Mouse (Mus musculus) neural tube, embryonic 12.5 days (tissue): Measurements from ENCODE around the gene Gsc. TPM values are rescaled to one million over a fixed set of nuclear protein-coding genes. Genes with fewer than 3 reads are reported as not detected.

ENCODE experiments used
- ATAC-seq: fragments of 200-750 bp; cut with Nextera tagmentation; 2 replicates; pipeline ENCODE4 v1.8.0; 2017; ENCODE audit warnings: low read depth, mild to moderate bottlenecking, moderate TSS enrichment, moderate library complexity; ENCODE audit not compliant: low FRiP score
- H3K27ac ChIP-seq: fragments of 300-500 bp; sonication (generic); 2 replicates; pipeline ENCODE4 v1.5.1; 2016
- H3K27me3 ChIP-seq: fragments of 300-500 bp; sonication (generic); replicated peaks from 2 replicates; pipeline ENCODE4 v1.6.1; 2016; ENCODE audit warnings: mild to moderate bottlenecking
- H3K36me3 ChIP-seq: fragments of 300-500 bp; sonication (generic); 2 replicates; pipeline ENCODE4 v1.6.1; 2016; ENCODE audit warnings: mild to moderate bottlenecking
- H3K4me1 ChIP-seq: fragments of 300-500 bp; sonication (generic); 2 replicates; pipeline ENCODE4 v1.6.1; 2016
- H3K4me2 ChIP-seq: fragments of 300-500 bp; sonication (generic); replicated peaks from 2 replicates; pipeline ENCODE4 v1.6.1; 2016; ENCODE audit warnings: mild to moderate bottlenecking
- H3K4me3 ChIP-seq: fragments of 300-500 bp; sonication (generic); 2 replicates; pipeline ENCODE4 v1.5.1; 2016
- H3K9ac ChIP-seq: fragments of 300-500 bp; sonication (generic); 2 replicates; pipeline ENCODE4 v1.6.1; 2016; ENCODE audit warnings: mild to moderate bottlenecking
- H3K9me3 ChIP-seq: fragments of 300-500 bp; sonication (generic); 2 replicates; pipeline ENCODE4 v1.6.1; 2016; ENCODE audit warnings: mild to moderate bottlenecking
- WGBS: fragments of 180-500 bp; shearing (Covaris S2); methylation state at CpG from one replicate; pipeline ENCODE4 v1.1.7; 2016; 5-methylcytosine and 5-hydroxymethylcytosine counted together
- polyA plus RNA-seq: library from polyadenylated mRNA; unstranded; fragments of >200 nt; fragmentation: Nextera tagmentation; extraction: Ambion mirVana; gene quantifications from 2 replicates; pipeline ENCODE4 v1.2.1, GENCODE M21; 2016

The Gsc gene
- polyA plus RNA-seq, 1 experiment from 2014 or later = 0.20 TPM

- Histone ChIP-seq H3K9ac (no peak overlapping the region), H3K9me3 (no peaks in the 10 kb centered on the region), H3K4me2 (peak overlapping the region; percentile 42), H3K4me3 (no peak overlapping the region), H3K36me3 (no peaks in the 10 kb centered on the region), H3K4me1 (peaks cover 34% of the 10 kb centered on the region), H3K27me3 (peaks cover 83% of the 10 kb centered on the region), H3K27ac (no peak overlapping the region)
- WGBS = under 1% methylated on average over 42 of the region's 42 CpGs
- ATAC-seq = no peak
Measured at GRCm38 (mm10) chr12:104474191-104474871, 1.2 kb upstream of the Gsc start.

GRCm38 (mm10) chr12:104473492-104473891 is 362 bp upstream of the Gsc start:
- H3K9ac ChIP-seq = no peak overlapping the region
- no peak overlapping the region for H3K27ac ChIP-seq
- no peaks in the 10 kb centered on the region for H3K36me3 ChIP-seq
- peaks cover 34% of the 10 kb centered on the region for H3K4me1 ChIP-seq
- H3K4me2 ChIP-seq = peak overlapping the region; percentile 82
- H3K27me3 ChIP-seq = peaks cover 87% of the 10 kb centered on the region
- H3K4me3 ChIP-seq = peak overlapping the region; percentile 41; the same call in 1 of the 2 replicates
- ATAC-seq = no peak
- H3K9me3 ChIP-seq = no peaks in the 10 kb centered on the region
- WGBS = under 1% methylated on average over 16 of the region's 18 CpGs

- Histone ChIP-seq H3K4me3 (peak overlapping the region; percentile 41; the same call in 1 of the 2 replicates), H3K36me3 (no peaks in the 10 kb centered on the region), H3K4me2 (peak overlapping the region; percentile 82), H3K9ac (no peak overlapping the region), H3K9me3 (no peaks in the 10 kb centered on the region), H3K27me3 (peaks cover 87% of the 10 kb centered on the region), H3K4me1 (peaks cover 34% of the 10 kb centered on the region), H3K27ac (no peak overlapping the region)
- no peak for ATAC-seq
- WGBS = under 1% methylated on average over 25 of the region's 25 CpGs
Measured at GRCm38 (mm10) chr12:104472218-104472525, 958 bp downstream of the Gsc start.

GRCm38 (mm10) chr12:104471351-104472217 is 1.5 kb downstream of the Gsc start:
- H3K27ac ChIP-seq = no peak overlapping the region
- H3K36me3 ChIP-seq = no peaks in the 10 kb centered on the region
- peaks cover 87% of the 10 kb centered on the region for H3K27me3 ChIP-seq
- ATAC-seq = no peak
- peaks cover 34% of the 10 kb centered on the region for H3K4me1 ChIP-seq
- under 1% methylated on average over 56 of the region's 57 CpGs for WGBS
- no peak overlapping the region for H3K9ac ChIP-seq
- H3K4me3 ChIP-seq = 0 out of 2 replicates have a peak overlapping the region, but pooled peaks have one; percentile 41
- H3K9me3 ChIP-seq = no peaks in the 10 kb centered on the region
- H3K4me2 ChIP-seq = peak overlapping the region; percentile 82

- Histone ChIP-seq H3K4me2 (no peak overlapping the region), H3K9me3 (no peaks in the 10 kb centered on the region), H3K4me3 (no peak overlapping the region), H3K27ac (no peak overlapping the region), H3K9ac (no peak overlapping the region), H3K36me3 (no peaks in the 10 kb centered on the region), H3K4me1 (peaks cover 26% of the 10 kb centered on the region), H3K27me3 (peaks cover 78% of the 10 kb centered on the region)
- 6% methylated on average over 6 of the region's 6 CpGs for WGBS
- no peak for ATAC-seq
Measured at GRCm38 (mm10) chr12:104470646-104471045, 2.5 kb downstream of the Gsc start.

GRCm38 (mm10) chr12:104468783-104469182 is 4.3 kb downstream of the Gsc start:
- H3K9ac ChIP-seq = no peak overlapping the region
- H3K4me1 ChIP-seq = peaks cover 23% of the 10 kb centered on the region
- H3K36me3 ChIP-seq = no peaks in the 10 kb centered on the region
- 4% methylated on average over 4 of the region's 4 CpGs for WGBS
- no peak overlapping the region for H3K27ac ChIP-seq
- H3K4me2 ChIP-seq = no peak overlapping the region
- H3K9me3 ChIP-seq = no peaks in the 10 kb centered on the region
- H3K27me3 ChIP-seq = peaks cover 60% of the 10 kb centered on the region
- no peak for ATAC-seq
- no peak overlapping the region for H3K4me3 ChIP-seq

- Histone ChIP-seq H3K9me3 (no peaks in the 10 kb centered on the region), H3K4me1 (peaks cover 12% of the 10 kb centered on the region), H3K27me3 (peaks cover 46% of the 10 kb centered on the region), H3K4me2 (no peak overlapping the region), H3K36me3 (no peaks in the 10 kb centered on the region), H3K27ac (no peak overlapping the region), H3K4me3 (no peak overlapping the region), H3K9ac (no peak overlapping the region)
- WGBS = 16% methylated on average over 6 of the region's 6 CpGs
- ATAC-seq = no peak
Measured at GRCm38 (mm10) chr12:104467372-104467771, 5.8 kb downstream of the Gsc start.

- Histone ChIP-seq H3K27ac (no peak overlapping the region), H3K4me3 (no peak overlapping the region), H3K36me3 (no peaks in the 10 kb centered on the region), H3K4me1 (peaks cover 8% of the 10 kb centered on the region), H3K27me3 (peaks cover 41% of the 10 kb centered on the region), H3K9ac (no peak overlapping the region), H3K4me2 (no peak overlapping the region), H3K9me3 (no peaks in the 10 kb centered on the region)
- WGBS = 7% methylated on average over 7 of the region's 7 CpGs
- ATAC-seq = no peak
Measured at GRCm38 (mm10) chr12:104466930-104467329, 6.2 kb downstream of the Gsc start.

GRCm38 (mm10) chr12:104461372-104461771 is 11.8 kb downstream of the Gsc start:
- Histone ChIP-seq H3K27ac (no peak overlapping the region), H3K9me3 (no peaks in the 10 kb centered on the region), H3K27me3 (0 out of 2 replicates have a peak, but pooled peaks cover 2% of the 10 kb centered on the region), H3K9ac (no peak overlapping the region), H3K36me3 (no peaks in the 10 kb centered on the region), H3K4me3 (no peak overlapping the region), H3K4me1 (no peaks in the 10 kb centered on the region), H3K4me2 (no peak overlapping the region)
- 26% methylated on average over 8 of the region's 8 CpGs for WGBS
- ATAC-seq = no peak

GRCm38 (mm10) chr12:104459377-104459776 is 13.8 kb downstream of the Gsc start:
- H3K4me3 ChIP-seq = no peak overlapping the region
- ATAC-seq = no peak
- 61% methylated on average over 6 of the region's 6 CpGs for WGBS

GRCm38 (mm10) chr12:104453002-104453401 is 20.1 kb downstream of the Gsc start:
- Histone ChIP-seq H3K9me3 (no peaks in the 10 kb centered on the region), H3K4me1 (no peaks in the 10 kb centered on the region), H3K27ac (no peak overlapping the region), H3K27me3 (no peaks in the 10 kb centered on the region), H3K4me3 (no peak overlapping the region), H3K9ac (no peak overlapping the region), H3K4me2 (no peak overlapping the region), H3K36me3 (no peaks in the 10 kb centered on the region)
- ATAC-seq = no peak
- WGBS = 70% methylated on average over 1 of the region's 1 CpGs

More at GRCm38 (mm10) chr12:104459377-104459776, 13.8 kb downstream of the Gsc start:
- H3K27ac ChIP-seq = no peak overlapping the region
- no peaks in the 10 kb centered on the region for H3K4me1 ChIP-seq
- no peaks in the 10 kb centered on the region for H3K36me3 ChIP-seq
- 0 out of 2 replicates have a peak, but pooled peaks cover 2% of the 10 kb centered on the region for H3K27me3 ChIP-seq
- H3K9me3 ChIP-seq = no peaks in the 10 kb centered on the region
- H3K4me2 ChIP-seq = no peak overlapping the region
- H3K9ac ChIP-seq = no peak overlapping the region

GRCm38 (mm10) chr12:104450257-104450656 is 22.9 kb downstream of the Gsc start:
- Histone ChIP-seq H3K4me1 (no peaks in the 10 kb centered on the region), H3K4me2 (no peak overlapping the region), H3K36me3 (no peaks in the 10 kb centered on the region), H3K4me3 (no peak overlapping the region), H3K9ac (no peak overlapping the region), H3K9me3 (no peaks in the 10 kb centered on the region), H3K27me3 (no peaks in the 10 kb centered on the region), H3K27ac (no peak overlapping the region)
- WGBS = 80% methylated on average over 10 of the region's 10 CpGs
- ATAC-seq = no peak
